Mouse (Mus musculus): ENCODE data around the gene Slc12a1. TPM values are rescaled to one million over a fixed set of nuclear protein-coding genes. Genes with fewer than 3 reads are reported as not detected.
A peak's percentile ranks its signal among the peaks of the same experiment; 100 is the strongest.
"Not testable (repeated sequence)": the region's sequence is repeated elsewhere in the genome, so short reads cannot be mapped to it uniquely, and the experiment has no call there.

The Slc12a1 gene
- 0.05 TPM in 1 of 2 replicates, not detected in the other for polyA plus RNA-seq (2014; fragmentation: Nextera tagmentation; extraction: Ambion mirVana)

DNA sequence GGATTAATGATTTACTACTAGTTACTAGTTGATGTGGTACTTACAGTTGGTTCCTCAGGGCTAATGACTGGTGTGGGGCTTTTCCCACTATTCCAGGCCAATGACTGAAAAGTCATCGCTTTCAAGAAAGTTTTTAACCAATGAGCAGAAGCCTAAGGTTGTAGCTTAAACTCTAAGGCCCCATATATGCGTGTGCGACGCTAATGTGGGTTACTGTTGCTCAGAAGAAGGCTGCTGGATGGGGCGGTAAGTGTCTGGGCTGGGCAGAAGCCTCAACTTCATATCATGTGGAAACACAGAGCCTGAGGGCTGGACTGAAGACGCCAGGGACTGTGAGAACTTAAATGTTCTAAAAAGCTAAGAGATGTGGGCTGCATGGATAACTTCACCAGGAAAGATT, at the start of gene Slc12a1:
Gene Slc12a1 (plus strand): TSS at position 118 of the 400 bp plus-strand sequence.
- Histone ChIP-seq H3K36me3 (ENCODE audit: control insufficient read depth, insufficient read depth, low read length) (no peaks in the 10 kb centered on the region), H3K27ac (ENCODE audit: low read depth, low read length) (no peak within 1 kb of the TSS), H3K4me1 (ENCODE audit: control insufficient read depth, insufficient read depth, low read length) (no peaks in the 10 kb centered on the region), H3K9me3 (replicated peaks; ENCODE audit: control insufficient read depth, low read length) (no peaks in the 10 kb centered on the region), H3K9ac (ENCODE audit: low read length) (no peak within 1 kb of the TSS), H3K4me3 (ENCODE audit: low read depth, low read length) (no peak within 1 kb of the TSS), H3K27me3 (replicated peaks; ENCODE audit: control insufficient read depth, insufficient read depth, low read length) (no peaks in the 10 kb centered on the region), H3K4me2 (ENCODE audit: low read length) (no peak within 1 kb of the TSS)
- 92% methylated on average over 6 of the region's 6 CpGs for WGBS
- no peak for ATAC-seq
- DNase-seq (ENCODE audit: low spot score) = no peak

- H3K9ac ChIP-seq (ENCODE audit: low read length); H3K9me3 ChIP-seq (replicated peaks; ENCODE audit: control insufficient read depth, low read length); H3K4me1 ChIP-seq (ENCODE audit: control insufficient read depth, insufficient read depth, low read length); ATAC-seq; H3K4me2 ChIP-seq (ENCODE audit: low read length); H3K27me3 ChIP-seq (replicated peaks; ENCODE audit: control insufficient read depth, insufficient read depth, low read length); DNase-seq (ENCODE audit: low spot score); H3K4me3 ChIP-seq (ENCODE audit: low read depth, low read length); H3K27ac ChIP-seq (ENCODE audit: low read depth, low read length): not testable (repeated sequence)
- H3K36me3 ChIP-seq (ENCODE audit: control insufficient read depth, insufficient read depth, low read length) = peaks cover 58% of the 10 kb centered on the region
- WGBS = 98% methylated on average over 13 of the region's 13 CpGs
Measured at GRCm38 (mm10) chr2:125104491-125104890, 47.8 kb upstream of the Slc12a1 start.

- not testable (repeated sequence) for H3K9ac ChIP-seq (ENCODE audit: low read length); H3K9me3 ChIP-seq (replicated peaks; ENCODE audit: control insufficient read depth, low read length); H3K4me1 ChIP-seq (ENCODE audit: control insufficient read depth, insufficient read depth, low read length); H3K4me2 ChIP-seq (ENCODE audit: low read length); ATAC-seq; H3K4me3 ChIP-seq (ENCODE audit: low read depth, low read length); H3K27me3 ChIP-seq (replicated peaks; ENCODE audit: control insufficient read depth, insufficient read depth, low read length); H3K27ac ChIP-seq (ENCODE audit: low read depth, low read length); DNase-seq (ENCODE audit: low spot score)
- peaks cover 44% of the 10 kb centered on the region for H3K36me3 ChIP-seq (ENCODE audit: control insufficient read depth, insufficient read depth, low read length)
- WGBS = 64% methylated on average over 4 of the region's 4 CpGs
Measured at GRCm38 (mm10) chr2:125106536-125106935, 45.8 kb upstream of the Slc12a1 start.

DNA sequence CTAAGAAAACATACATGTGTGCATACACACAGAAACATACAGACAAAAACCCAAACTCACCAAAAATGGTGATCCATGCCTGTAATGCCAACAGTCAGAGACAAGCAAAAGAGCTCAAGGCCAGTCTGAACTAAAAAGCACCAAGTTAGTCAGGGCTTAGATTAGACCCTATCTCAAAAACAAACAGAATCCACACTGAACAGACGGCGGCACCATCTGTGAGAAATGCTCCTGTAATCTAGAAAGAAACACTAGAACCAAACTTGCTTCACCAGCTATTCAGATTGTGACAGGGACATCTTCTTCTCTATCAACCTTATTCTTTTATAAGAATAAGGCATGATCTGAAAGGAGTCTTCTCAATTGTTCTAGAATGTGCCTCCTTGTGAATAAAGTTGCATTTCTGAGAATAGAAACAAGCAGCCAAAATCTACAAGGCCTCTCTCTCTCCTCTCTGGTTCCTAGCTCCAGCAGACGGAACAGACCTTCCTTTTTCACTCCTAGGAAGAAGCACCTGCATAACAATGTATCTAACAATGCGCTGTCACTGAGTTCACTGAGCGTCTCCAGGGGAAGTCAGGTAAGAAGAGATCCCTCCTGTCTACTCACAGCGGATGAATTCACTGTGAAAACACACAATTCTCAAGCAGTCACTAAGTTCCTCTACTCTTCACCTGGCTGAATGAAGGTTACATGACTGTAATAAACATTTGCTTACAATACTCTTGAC, 32.8 kb upstream of the Slc12a1 start:
- Histone ChIP-seq H3K27ac (ENCODE audit: low read depth, low read length) (no peak overlapping the region), H3K4me2 (ENCODE audit: low read length) (no peak overlapping the region), H3K27me3 (replicated peaks; ENCODE audit: control insufficient read depth, insufficient read depth, low read length) (no peaks in the 10 kb centered on the region), H3K4me3 (ENCODE audit: low read depth, low read length) (no peak overlapping the region), H3K9me3 (replicated peaks; ENCODE audit: control insufficient read depth, low read length) (no peaks in the 10 kb centered on the region), H3K4me1 (ENCODE audit: control insufficient read depth, insufficient read depth, low read length) (peaks cover 16% of the 10 kb centered on the region), H3K36me3 (ENCODE audit: control insufficient read depth, insufficient read depth, low read length) (peaks cover 17% of the 10 kb centered on the region), H3K9ac (ENCODE audit: low read length) (no peak overlapping the region)
- DNase-seq (ENCODE audit: low spot score) (no peak), ATAC-seq (no peak)
- 81% methylated on average over 6 of the region's 6 CpGs for WGBS

DNA sequence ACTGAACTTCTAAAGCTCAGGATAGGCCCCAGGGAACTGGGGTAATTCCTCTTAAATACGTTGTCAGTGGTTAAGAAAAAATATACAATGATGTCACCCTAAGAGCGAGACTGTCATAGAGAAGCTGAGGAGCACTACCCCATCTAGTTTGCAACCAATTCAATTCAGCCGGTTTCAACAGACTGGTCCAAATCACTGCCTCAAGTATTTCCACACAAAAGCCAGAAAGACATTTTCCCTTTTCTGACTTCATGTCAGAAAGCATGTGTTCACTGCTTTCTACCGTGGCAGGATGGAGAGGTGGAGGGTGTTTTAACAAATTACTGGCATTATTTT, 30.0 kb upstream of the Slc12a1 start:
- ATAC-seq = peak; percentile 21; the same call in 1 of the 2 replicates
- Histone ChIP-seq H3K4me2 (ENCODE audit: low read length) (peak overlapping the region; percentile 85), H3K9me3 (replicated peaks; ENCODE audit: control insufficient read depth, low read length) (no peaks in the 10 kb centered on the region), H3K4me1 (ENCODE audit: control insufficient read depth, insufficient read depth, low read length) (peaks cover 16% of the 10 kb centered on the region), H3K36me3 (ENCODE audit: control insufficient read depth, insufficient read depth, low read length) (no peaks in the 10 kb centered on the region), H3K9ac (ENCODE audit: low read length) (peak overlapping the region; percentile 98), H3K27ac (ENCODE audit: low read depth, low read length) (peak overlapping the region; percentile 95; the same call in 1 of the 2 replicates), H3K4me3 (ENCODE audit: low read depth, low read length) (peak overlapping the region; percentile 80), H3K27me3 (replicated peaks; ENCODE audit: control insufficient read depth, insufficient read depth, low read length) (no peaks in the 10 kb centered on the region)
- WGBS = 4% methylated on average over 4 of the region's 4 CpGs
- DNase-seq (ENCODE audit: low spot score) = peak; percentile 62

DNA sequence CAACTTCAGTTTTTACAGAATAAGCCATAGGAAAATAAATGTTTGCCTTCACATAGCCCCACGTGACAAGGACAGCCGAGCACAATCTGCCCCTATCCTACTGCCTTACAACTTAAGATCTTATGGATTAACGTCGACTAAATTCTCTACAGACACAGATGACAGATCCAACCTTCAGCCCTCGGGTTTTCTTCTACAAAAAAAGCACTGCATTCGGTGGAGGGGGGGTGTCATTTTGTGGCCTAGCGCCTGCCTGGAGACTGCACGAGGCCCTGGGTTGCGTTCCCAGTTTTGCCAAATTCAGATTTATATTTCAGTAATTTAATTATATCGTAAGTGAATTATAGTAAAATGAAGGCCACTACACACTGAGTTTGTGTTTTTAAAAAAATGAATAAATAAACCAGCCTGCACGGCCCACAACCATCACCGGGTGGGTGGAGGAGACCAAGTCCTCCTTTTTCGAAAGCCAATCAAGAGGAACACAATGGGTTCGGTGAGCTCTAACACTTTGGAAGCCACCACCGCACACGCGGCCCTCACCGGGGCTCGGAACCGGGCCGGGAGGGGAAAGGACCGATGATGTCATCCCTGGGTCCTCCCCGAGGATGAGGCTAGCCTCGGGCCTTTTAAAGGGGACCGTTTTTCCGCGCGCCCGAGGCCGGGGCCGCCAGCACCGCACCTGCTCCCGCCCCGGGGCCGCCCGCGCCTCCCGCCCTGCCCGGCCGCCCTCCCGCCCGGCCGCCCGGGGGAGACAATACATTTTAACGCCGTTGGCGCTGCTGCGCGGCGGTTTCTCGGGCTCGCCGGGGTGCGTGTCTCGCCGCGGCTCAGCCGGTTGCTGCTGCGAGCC, 29.5 kb upstream of the Slc12a1 start:
- Histone ChIP-seq H3K36me3 (ENCODE audit: control insufficient read depth, insufficient read depth, low read length) (no peaks in the 10 kb centered on the region), H3K4me1 (ENCODE audit: control insufficient read depth, insufficient read depth, low read length) (peaks cover 16% of the 10 kb centered on the region), H3K9ac (ENCODE audit: low read length) (peak overlapping the region; percentile 98), H3K9me3 (replicated peaks; ENCODE audit: control insufficient read depth, low read length) (no peaks in the 10 kb centered on the region), H3K27me3 (replicated peaks; ENCODE audit: control insufficient read depth, insufficient read depth, low read length) (no peaks in the 10 kb centered on the region), H3K27ac (ENCODE audit: low read depth, low read length) (peak overlapping the region; percentile 95), H3K4me2 (ENCODE audit: low read length) (peak overlapping the region; percentile 85), H3K4me3 (ENCODE audit: low read depth, low read length) (peak overlapping the region; percentile 80)
- under 1% methylated on average over 47 of the region's 59 CpGs for WGBS
- ATAC-seq = peak; percentile 76
- peak; percentile 63 for DNase-seq (ENCODE audit: low spot score)

GRCm38 (mm10) chr2:125123477-125123852, 28.8 kb upstream of the Slc12a1 start, which contains the start of gene Myef2:
Myef2 (minus strand) TSS chr2:125123661.
- peak within 1 kb of the TSS; percentile 98 for H3K9ac ChIP-seq (ENCODE audit: low read length)
- 0% methylated on average over 27 of the region's 48 CpGs for WGBS
- no peaks in the 10 kb centered on the region for H3K27me3 ChIP-seq (replicated peaks; ENCODE audit: control insufficient read depth, insufficient read depth, low read length)
- peak; percentile 91 for DNase-seq (ENCODE audit: low spot score)
- H3K4me3 ChIP-seq (ENCODE audit: low read depth, low read length) = peak within 1 kb of the TSS; percentile 80
- H3K36me3 ChIP-seq (ENCODE audit: control insufficient read depth, insufficient read depth, low read length) = no peaks in the 10 kb centered on the region
- peaks cover 16% of the 10 kb centered on the region for H3K4me1 ChIP-seq (ENCODE audit: control insufficient read depth, insufficient read depth, low read length)
- peak within 1 kb of the TSS; percentile 85 for H3K4me2 ChIP-seq (ENCODE audit: low read length)
- ATAC-seq = peak; percentile 88
- H3K9me3 ChIP-seq (replicated peaks; ENCODE audit: control insufficient read depth, low read length) = no peaks in the 10 kb centered on the region
- H3K27ac ChIP-seq (ENCODE audit: low read depth, low read length) = peak within 1 kb of the TSS; percentile 95

- Histone ChIP-seq H3K27me3 (replicated peaks; ENCODE audit: control insufficient read depth, insufficient read depth, low read length) (no peaks in the 10 kb centered on the region), H3K4me2 (ENCODE audit: low read length) (no peak overlapping the region), H3K9ac (ENCODE audit: low read length) (no peak overlapping the region), H3K9me3 (replicated peaks; ENCODE audit: control insufficient read depth, low read length) (no peaks in the 10 kb centered on the region), H3K4me3 (ENCODE audit: low read depth, low read length) (no peak overlapping the region), H3K4me1 (ENCODE audit: control insufficient read depth, insufficient read depth, low read length) (peaks cover 12% of the 10 kb centered on the region), H3K27ac (ENCODE audit: low read depth, low read length) (no peak overlapping the region), H3K36me3 (ENCODE audit: control insufficient read depth, insufficient read depth, low read length) (no peaks in the 10 kb centered on the region)
- DNase-seq (ENCODE audit: low spot score) = no peak
- ATAC-seq = no peak
- WGBS = 45% methylated on average over 4 of the region's 4 CpGs
Measured at GRCm38 (mm10) chr2:125125824-125126223, 26.5 kb upstream of the Slc12a1 start.
